In genomic region chr17:32483200-32483599, GRCm38 (mm10) we compare ENCODE assay signal across 7 mouse cellular contexts. TPM values are rescaled to one million over a fixed set of nuclear protein-coding genes. Genes with fewer than 3 reads are reported as not detected.
A peak's percentile ranks its signal among the peaks of the same experiment; 100 is the strongest.
DNase-seq lines count a peak whose midpoint lies in the region; ATAC-seq and TF ChIP-seq lines count a peak whose summit lies in the region.

No protein-coding gene starts in this region.

- WGBS in intestine, embryonic 14.5 days, result 19% methylated on average over 18 of the region's 18 CpGs
- WGBS in midbrain, embryonic 11.5 days, result 21% methylated on average over 18 of the region's 18 CpGs

- intact Hi-C loops in gastrocnemius, postnatal 14 days (cut with DNase I; ENCODE audit: low total_unique reads), result loop anchor here (10.0 kb wide), 1 partner anchor 88 kb away; no protein-coding TSS in a partner anchor
- intact Hi-C loops in left cerebral cortex, postnatal 36 days (cut with DNase I), result no loop called here

- peaks cover 21% of the 10 kb centered on the region for H3K27me3 ChIP-seq in intestine, embryonic 14.5 days (replicated peaks; ENCODE audit: control insufficient read depth, insufficient read depth, low read length)
- no peaks in the 10 kb centered on the region for H3K27me3 ChIP-seq in midbrain, embryonic 11.5 days (ENCODE audit: control insufficient read depth, insufficient read depth, low read length)

- no peaks in the 10 kb centered on the region for H3K4me1 ChIP-seq in cortical plate, adult 2 months (ENCODE audit: control insufficient read depth, insufficient read depth, low read length)
- H3K4me1 ChIP-seq in intestine, embryonic 14.5 days (replicated peaks; ENCODE audit: control insufficient read depth, insufficient read depth, low read length), result no peaks in the 10 kb centered on the region
- H3K4me1 ChIP-seq in midbrain, embryonic 11.5 days (ENCODE audit: control insufficient read depth, insufficient read depth, low read length), result no peaks in the 10 kb centered on the region

- H3K36me3 ChIP-seq in intestine, embryonic 14.5 days (ENCODE audit: control insufficient read depth, insufficient read depth, low read length), result no peaks in the 10 kb centered on the region
- no peaks in the 10 kb centered on the region for H3K36me3 ChIP-seq in midbrain, embryonic 11.5 days (ENCODE audit: control insufficient read depth, insufficient read depth, low read length)

- peak; percentile 41 for DNase-seq in adipocyte (ENCODE audit: low spot score)
- DNase-seq in gastrocnemius, postnatal 14 days, result peak; percentile 50
- DNase-seq in intestine, embryonic 14.5 days (ENCODE audit: low spot score), result peak; percentile 81
- DNase-seq in left cerebral cortex, postnatal 36 days (ENCODE audit: low spot score in 2 of 2), result peak; percentile 22 to 26
- DNase-seq in midbrain, embryonic 11.5 days (ENCODE audit: low spot score, missing footprints), result peak; percentile 92
- peak; percentile 73 for DNase-seq in skeletal muscle tissue, adult 2 months (ENCODE audit: low read depth, low spot score)

- no peak overlapping the region for H3K4me3 ChIP-seq in cortical plate, adult 2 months (ENCODE audit: insufficient read depth, low read length)
- no peak overlapping the region for H3K4me3 ChIP-seq in intestine, embryonic 14.5 days (ENCODE audit: low read depth, low read length)
- no peak overlapping the region for H3K4me3 ChIP-seq in midbrain, embryonic 11.5 days (ENCODE audit: low read depth, low read length)

- peak overlapping the region; percentile 37 for H3K4me2 ChIP-seq in intestine, embryonic 14.5 days (ENCODE audit: low read length)
- no peak overlapping the region for H3K4me2 ChIP-seq in midbrain, embryonic 11.5 days

- no peaks in the 10 kb centered on the region for H3K9me3 ChIP-seq in intestine, embryonic 14.5 days (ENCODE audit: control insufficient read depth, low read length)
- H3K9me3 ChIP-seq in midbrain, embryonic 11.5 days (ENCODE audit: control insufficient read depth, low read length), result no peaks in the 10 kb centered on the region

- TF ChIP-seq CTCF in cortical plate, adult 2 months (IDR thresholded peaks at IDR 0.05; ENCODE audit: extremely low read depth, insufficient read depth, low read length), result peak; percentile 49; the same call in 1 of the 2 replicates

- H3K27ac ChIP-seq in cortical plate, adult 2 months (ENCODE audit: insufficient read depth, low read length), result no peak overlapping the region
- no peak overlapping the region for H3K27ac ChIP-seq in intestine, embryonic 14.5 days (ENCODE audit: low read depth)
- H3K27ac ChIP-seq in midbrain, embryonic 11.5 days (ENCODE audit: low read depth, low read length), result no peak overlapping the region

- ATAC-seq in intestine, embryonic 14.5 days (replicated peaks; ENCODE audit: low FRiP score, low TSS enrichment, low read depth), result peak; percentile 62
- peak; percentile 57; the same call in 1 of the 2 replicates for ATAC-seq in midbrain, embryonic 11.5 days (ENCODE audit: low FRiP score)

- no peak overlapping the region for H3K9ac ChIP-seq in intestine, embryonic 14.5 days (ENCODE audit: low read length)
- H3K9ac ChIP-seq in midbrain, embryonic 11.5 days (ENCODE audit: low read length), result no peak overlapping the region

- TF ChIP-seq POLR2A in cortical plate, adult 2 months (IDR thresholded peaks at IDR 0.05; ENCODE audit: extremely low read depth, insufficient read depth, low read length), result no peak

RNA-seq across cellular contexts. Expression of gene Cyp4f17, which starts 22.6 kb away (rescaled TPM):
- polyA plus RNA-seq in cortical plate, adult 2 months (2012; rRNA removed), result 3.7 and 4.2 TPM in 2 replicates
- total RNA-seq in gastrocnemius, postnatal 14 days (2021), result 1 to 10 TPM in 1 of 2 experiments, under 1 TPM in 1; 0.90 to 1.3 TPM
- polyA plus RNA-seq in intestine, embryonic 14.5 days (2014; fragmentation: Nextera tagmentation; extraction: Ambion mirVana), result 6.9 and 7.7 TPM in 2 replicates
- total RNA-seq in left cerebral cortex, postnatal 36 days (2021), result 1 to 10 TPM; 3.0 to 4.4 TPM
- 4.4 and 4.8 TPM in 2 replicates for polyA plus RNA-seq in midbrain, embryonic 11.5 days (2014; fragmentation: Nextera tagmentation; extraction: Ambion mirVana)

RNA-seq across cellular contexts. Expression of gene Cyp4f39, which starts 30.7 kb away (rescaled TPM):
- not detected in 2 replicates for polyA plus RNA-seq in cortical plate, adult 2 months (2012; rRNA removed)
- total RNA-seq in gastrocnemius, postnatal 14 days (2021), result under 1 TPM in 1 of 2 experiments, not detected in 1; 0.82 TPM
- polyA plus RNA-seq in intestine, embryonic 14.5 days (2014; fragmentation: Nextera tagmentation; extraction: Ambion mirVana), result 0.62 and 0.63 TPM in 2 replicates
- not detected for total RNA-seq in left cerebral cortex, postnatal 36 days (2021)
- 0.26 and 0.42 TPM in 2 replicates for polyA plus RNA-seq in midbrain, embryonic 11.5 days (2014; fragmentation: Nextera tagmentation; extraction: Ambion mirVana)

RNA-seq across cellular contexts. Expression of gene Cyp4f16, which starts 53.2 kb away (rescaled TPM):
- polyA plus RNA-seq in cortical plate, adult 2 months (2012; rRNA removed), result 8.1 and 9.0 TPM in 2 replicates
- total RNA-seq in gastrocnemius, postnatal 14 days (2021), result 1 to 10 TPM; 2.0 to 2.3 TPM
- 16.0 and 18.6 TPM in 2 replicates for polyA plus RNA-seq in intestine, embryonic 14.5 days (2014; fragmentation: Nextera tagmentation; extraction: Ambion mirVana)
- total RNA-seq in left cerebral cortex, postnatal 36 days (2021), result 1 to 10 TPM; 4.4 to 4.6 TPM
- 8.3 and 11.0 TPM in 2 replicates for polyA plus RNA-seq in midbrain, embryonic 11.5 days (2014; fragmentation: Nextera tagmentation; extraction: Ambion mirVana)

RNA-seq across cellular contexts. Expression of gene Pglyrp2, which starts 59.2 kb away (rescaled TPM):
- polyA plus RNA-seq in cortical plate, adult 2 months (2012; rRNA removed), result not detected in 2 replicates
- total RNA-seq in gastrocnemius, postnatal 14 days (2021), result not detected
- polyA plus RNA-seq in intestine, embryonic 14.5 days (2014; fragmentation: Nextera tagmentation; extraction: Ambion mirVana), result 0.11 and 0.30 TPM in 2 replicates
- total RNA-seq in left cerebral cortex, postnatal 36 days (2021), result not detected
- not detected in 2 replicates for polyA plus RNA-seq in midbrain, embryonic 11.5 days (2014; fragmentation: Nextera tagmentation; extraction: Ambion mirVana)

Comparison
In these comparisons a context has a peak if more than half of its experiments do, and no peak if none do; other contexts are left out.
1. DNase-seq: peak in every context shown above with its lines; median percentile 92 in midbrain, embryonic 11.5 days; 81 in intestine, embryonic 14.5 days; 73 in skeletal muscle tissue, adult 2 months; 50 in gastrocnemius, postnatal 14 days; 41 in adipocyte; 24 in left cerebral cortex, postnatal 36 days.